Mouse (Mus musculus) mesoderm, embryonic 11.5 days (tissue): ENCODE data around the gene Taf3.

Source experiments
- DNase-seq: peaks from one replicate; pipeline ENCODE4 v3.0.0-alpha.2; 2012; ENCODE audit warnings: low read depth, low spot score

Gene Taf3

DNA sequence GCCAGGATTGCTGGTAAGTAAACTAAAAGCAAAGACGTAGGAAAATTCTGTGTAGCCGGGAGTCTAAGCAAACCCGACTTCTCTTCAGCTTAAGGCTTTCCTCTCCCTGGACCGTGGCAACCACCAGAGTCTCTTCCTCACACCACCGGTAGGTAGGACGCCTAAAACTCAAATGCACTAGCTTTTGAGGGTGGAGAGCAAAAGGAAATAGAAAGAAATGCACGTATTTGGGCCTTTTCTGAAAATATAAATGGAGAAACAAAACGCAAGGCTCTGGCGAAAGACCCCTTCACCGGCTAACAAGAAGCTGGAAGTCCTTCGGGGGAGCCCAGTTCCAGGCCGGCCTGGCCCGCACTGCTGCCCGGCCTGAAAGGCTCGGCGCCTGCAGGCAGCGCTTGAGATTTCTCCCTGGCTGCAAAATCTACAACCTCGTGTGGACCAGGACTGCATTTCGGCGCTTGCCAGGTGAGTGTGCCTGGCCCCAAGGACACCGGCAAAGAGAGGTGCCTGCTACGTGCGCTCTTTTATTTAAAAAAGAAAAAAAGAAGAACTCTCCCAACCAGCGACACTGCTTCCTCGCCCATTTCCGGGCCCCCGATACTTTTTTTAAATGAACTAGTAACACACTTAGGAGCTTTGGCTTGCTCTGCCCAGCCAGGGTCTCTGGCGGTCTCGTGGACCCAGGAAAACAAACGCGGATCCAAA is 171.6 kb downstream of the Taf3 start:
- DNase-seq = no peak

DNA sequence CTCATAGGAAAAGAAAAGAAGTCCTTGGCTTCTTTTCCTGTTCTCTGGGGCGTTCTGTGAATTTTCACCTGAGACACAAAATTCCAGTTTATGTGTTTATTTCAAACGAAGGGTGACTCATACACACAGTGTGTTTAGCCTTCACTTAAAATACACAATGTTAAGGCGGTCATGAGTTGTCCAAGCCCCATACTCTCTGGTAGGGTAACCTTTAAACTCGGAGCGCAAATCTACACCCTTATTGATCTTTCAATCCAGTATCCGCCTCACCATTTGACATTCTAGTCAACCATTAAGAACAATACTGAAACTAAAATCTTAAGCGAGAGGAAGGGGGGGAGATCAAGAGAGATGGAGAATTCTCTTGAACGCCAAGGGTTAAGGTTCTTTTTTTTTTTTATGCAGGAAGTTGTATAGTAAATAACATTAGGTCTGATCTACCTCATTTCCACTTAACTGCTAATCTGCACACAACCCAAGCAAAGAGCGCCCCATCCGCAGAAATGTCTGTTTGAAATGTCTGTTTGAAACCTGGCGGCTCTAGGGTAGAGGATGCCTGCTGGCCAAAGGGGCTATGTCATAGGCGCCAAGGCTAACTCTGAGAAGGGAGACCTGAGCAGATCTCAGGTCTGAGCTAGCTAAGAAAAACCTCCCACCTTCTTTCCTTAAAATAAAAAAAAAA is 172.6 kb downstream of the Taf3 start:
- no peak for DNase-seq

DNA sequence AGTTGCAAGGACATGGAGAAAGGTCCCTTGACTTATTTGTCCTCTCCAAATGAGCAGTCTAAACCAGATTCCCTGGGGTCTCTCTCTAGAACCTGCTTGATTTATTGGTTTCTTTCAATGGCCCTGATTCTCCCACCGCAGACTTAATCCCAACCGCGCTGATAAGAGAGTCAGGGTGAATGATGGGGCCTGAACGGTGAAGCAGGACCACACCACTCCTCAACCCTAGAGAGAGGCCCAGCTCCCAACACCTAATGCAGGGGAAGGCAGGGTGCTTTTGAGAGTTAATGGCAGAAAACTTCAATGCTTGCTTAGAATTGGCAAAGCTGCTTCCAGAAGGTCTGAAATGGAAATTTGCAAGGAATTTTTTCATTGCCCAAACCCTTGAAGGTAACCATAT is 173.2 kb downstream of the Taf3 start:
- DNase-seq = no peak

DNA sequence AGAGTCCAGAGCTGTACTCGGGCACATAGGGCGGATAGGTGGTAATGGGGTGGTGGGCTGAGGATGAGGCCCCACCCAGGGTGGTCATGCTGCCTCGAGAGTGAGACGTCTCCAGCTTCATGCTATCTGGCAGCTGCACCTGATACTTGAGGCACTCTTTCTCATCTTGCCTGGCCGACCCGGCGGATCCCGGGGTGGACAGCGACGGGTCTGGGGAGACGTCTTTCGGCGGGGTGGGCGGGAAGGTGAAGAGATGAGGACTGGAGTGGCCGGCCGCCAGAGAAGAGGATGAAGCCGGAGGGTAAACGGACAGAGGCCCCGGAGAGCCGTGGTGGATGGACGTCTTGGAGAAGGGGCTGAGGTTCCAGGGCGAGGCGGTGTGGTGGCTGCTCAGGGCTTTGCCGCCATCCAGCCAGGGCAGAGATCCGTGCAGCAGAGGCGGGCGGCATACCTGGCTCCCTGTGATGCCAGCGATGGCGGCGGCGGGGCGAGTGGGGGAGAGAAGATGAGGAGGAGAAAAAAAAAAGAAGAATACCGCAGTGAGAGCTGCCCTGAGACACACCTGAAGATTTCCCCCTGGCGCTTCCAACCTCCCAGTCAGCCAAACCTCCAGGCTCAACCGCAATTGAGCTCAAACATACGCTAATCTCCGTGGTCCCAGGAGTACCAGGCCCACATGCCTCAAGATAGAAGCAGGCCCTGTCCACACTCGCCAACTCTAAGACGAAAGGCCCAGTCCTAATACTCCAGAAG is 173.8 kb downstream of the Taf3 start:
- DNase-seq = no peak

DNA sequence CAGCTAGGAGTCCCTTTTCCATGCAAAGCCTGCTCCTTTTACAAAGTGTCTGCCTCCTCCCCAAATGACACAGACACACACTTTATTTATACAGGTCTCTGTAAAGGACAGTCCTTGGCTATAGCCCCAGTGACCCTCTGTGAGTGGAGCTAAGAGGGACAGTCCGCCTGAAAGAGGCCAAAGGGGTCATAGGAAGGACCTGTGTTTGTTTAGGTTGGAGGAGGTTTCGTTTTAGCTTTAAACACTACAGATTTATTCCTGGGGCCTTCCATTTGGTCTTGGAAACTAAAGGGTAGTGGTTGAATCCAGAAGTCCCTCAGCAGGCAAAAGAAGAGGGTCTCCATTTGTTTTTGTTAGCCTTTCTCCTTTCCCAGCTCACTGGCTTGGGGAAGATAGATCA is 174.6 kb downstream of the Taf3 start:
- no peak for DNase-seq

DNA sequence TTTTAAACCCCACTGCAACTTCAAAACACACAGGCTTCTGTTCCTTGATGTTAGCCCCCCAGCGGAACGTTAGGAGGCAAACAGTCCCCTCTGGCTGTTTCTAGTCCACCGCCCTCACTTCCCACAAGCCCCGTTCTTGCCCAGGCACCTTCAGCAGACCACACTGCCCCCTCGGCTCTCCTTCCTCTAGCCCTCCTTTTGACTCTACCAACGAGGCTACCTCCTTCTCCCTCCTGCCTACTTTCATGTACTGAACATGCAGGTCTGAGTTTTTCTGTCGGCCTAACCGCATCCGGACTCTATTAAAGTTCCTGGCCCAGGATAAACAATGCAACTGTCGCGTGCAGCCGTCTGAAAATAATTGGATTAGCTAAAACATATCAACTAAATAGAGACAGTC is 175.7 kb downstream of the Taf3 start:
- no peak for DNase-seq

DNA sequence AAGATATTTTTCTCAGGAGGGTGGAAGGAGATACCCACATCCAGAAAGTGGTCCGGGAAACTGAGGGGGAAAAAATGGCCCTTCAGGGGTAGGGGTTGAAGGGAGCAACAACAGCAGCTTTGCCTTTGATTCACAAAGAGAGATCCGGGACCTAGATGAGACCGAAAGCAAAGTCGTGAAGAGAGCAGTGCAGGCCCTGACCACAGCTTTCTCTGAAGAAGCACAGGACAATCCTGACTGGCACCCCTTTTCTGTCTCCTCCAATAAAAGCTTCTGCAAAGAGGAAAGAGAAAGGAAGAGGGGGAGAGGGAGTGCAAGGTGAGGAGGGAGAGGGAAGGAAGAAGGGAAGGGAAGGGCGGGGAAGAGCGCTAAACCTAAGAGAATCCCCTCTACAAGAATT is 176.6 kb downstream of the Taf3 start:
- no peak for DNase-seq

DNA sequence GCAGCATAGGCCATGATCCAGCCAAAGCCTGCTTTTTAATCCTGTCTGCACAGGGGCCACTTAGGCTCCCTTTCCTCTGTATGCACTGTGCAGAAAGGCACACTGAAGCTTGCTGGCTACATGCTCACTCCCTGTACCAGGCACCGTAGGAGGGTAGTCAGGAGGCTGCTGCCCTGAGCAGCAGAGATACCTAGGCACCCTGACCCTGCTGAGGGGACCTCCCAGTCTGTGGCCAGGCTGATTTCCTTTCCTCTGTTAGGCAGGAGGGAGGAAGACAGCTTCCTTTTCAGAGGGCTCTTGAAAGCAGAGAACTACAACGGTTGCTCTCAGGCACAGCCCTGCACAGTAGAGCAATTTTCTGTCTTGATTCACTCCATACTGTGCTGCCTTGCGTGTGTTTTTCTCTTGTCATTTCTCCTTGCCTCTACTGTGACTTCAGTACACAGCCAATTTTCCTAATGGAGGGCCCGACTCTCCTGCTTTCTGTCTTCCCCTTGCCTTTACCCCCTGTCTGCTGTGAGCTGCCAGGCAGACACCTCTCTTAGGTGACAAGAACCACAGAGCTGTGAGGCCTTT is 177.2 kb downstream of the Taf3 start:
- no peak for DNase-seq

DNA sequence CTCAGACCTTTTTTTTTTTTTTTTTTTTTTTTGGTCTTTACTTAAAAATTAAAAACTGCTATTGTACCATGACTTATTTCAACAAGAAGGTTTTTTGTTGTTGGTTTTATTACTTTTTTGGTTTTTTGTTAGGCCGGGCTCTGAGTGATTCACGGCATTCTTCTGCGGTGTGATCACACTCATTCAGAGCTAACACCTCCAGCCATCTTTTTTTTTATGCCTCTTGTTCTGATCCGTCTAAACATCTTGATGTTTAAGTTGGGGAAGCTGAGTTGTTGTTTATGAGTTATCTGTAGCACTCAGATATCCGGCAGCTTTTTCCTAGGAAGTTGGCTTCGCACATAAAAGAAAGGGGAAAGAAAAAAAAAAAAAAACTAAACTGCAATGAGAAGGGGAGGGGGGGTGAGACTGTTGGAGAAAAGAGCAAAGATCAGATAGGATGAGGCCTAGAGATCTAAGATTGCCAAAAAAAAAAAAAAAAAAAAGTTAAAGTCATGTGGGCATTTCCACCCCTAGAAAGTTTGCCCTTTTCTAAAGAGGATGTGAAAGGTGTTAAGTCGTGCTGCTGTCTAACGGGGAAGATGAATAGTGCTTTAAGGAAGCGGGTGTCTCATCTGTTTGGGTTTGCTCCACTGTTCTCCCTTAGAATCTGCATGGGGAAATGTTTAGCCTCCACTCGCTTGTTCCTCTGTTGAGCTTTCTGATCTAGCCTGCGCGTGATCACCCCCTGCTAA is 181.1 kb downstream of the Taf3 start:
- DNase-seq = no peak
